Mouse (Mus musculus) kidney, postnatal 4 days (tissue): ENCODE results near the gene Galt.
"Not testable (repeated sequence)": the region's sequence is repeated elsewhere in the genome, so short reads cannot be mapped to it uniquely, and the experiment has no call there.

ENCODE experiments used
- DNase-seq, 2 experiments: peaks; one replicate each; pipeline ENCODE4 v3.0.0; 2021; ENCODE audit warnings: mixed read lengths in 2 of 2

The Galt gene

GRCm38 (mm10) chr4:41740380-41741157 lies 14.5 kb upstream of the Galt start:
- peak in 1 of 2 experiments; percentile 41 for DNase-seq

- DNase-seq: peak; percentile 90 to 95
Measured at GRCm38 (mm10) chr4:41741158-41741560, 13.9 kb upstream of the Galt start.

- DNase-seq: no peak
Measured at GRCm38 (mm10) chr4:41744131-41744530, 10.9 kb upstream of the Galt start.

- DNase-seq: no peak
Measured at GRCm38 (mm10) chr4:41745021-41745420, 10.0 kb upstream of the Galt start.

- peak; percentile 90 to 94 for DNase-seq
Measured at GRCm38 (mm10) chr4:41755338-41756305, 594 bp downstream of the Galt start, which contains the start of gene Sigmar1. Gene Sigmar1 (minus strand): TSS chr4:41756157.

GRCm38 (mm10) chr4:41756440-41756839 lies 1.4 kb downstream of the Galt start:
- DNase-seq: no peak

GRCm38 (mm10) chr4:41757321-41757720 lies 2.3 kb downstream of the Galt start:
- peak in 1 of 2 experiments; percentile 21 for DNase-seq

GRCm38 (mm10) chr4:41758021-41758420 lies 3.0 kb downstream of the Galt start:
- DNase-seq: peak in 1 of 2 experiments; percentile 57

GRCm38 (mm10) chr4:41758701-41759100 lies 3.7 kb downstream of the Galt start:
- no peak for DNase-seq

GRCm38 (mm10) chr4:41759206-41759605 lies 4.2 kb downstream of the Galt start:
- peak; percentile 75 to 84 for DNase-seq

GRCm38 (mm10) chr4:41759656-41760287 lies 4.7 kb downstream of the Galt start:
- DNase-seq: peak in 1 of 2 experiments; percentile 37

GRCm38 (mm10) chr4:41760288-41760721 lies 5.3 kb downstream of the Galt start:
- DNase-seq: peak; percentile 94 to 96

- peak in 1 of 2 experiments; percentile 30 for DNase-seq
Measured at GRCm38 (mm10) chr4:41760911-41761310, 5.9 kb downstream of the Galt start.

- DNase-seq: no peak
Measured at GRCm38 (mm10) chr4:41761680-41762079, 6.7 kb downstream of the Galt start.

GRCm38 (mm10) chr4:41762099-41762687 lies 7.2 kb downstream of the Galt start:
- DNase-seq: peak; percentile 76 to 81

GRCm38 (mm10) chr4:41762688-41763114 lies 7.7 kb downstream of the Galt start:
- peak; percentile 72 to 78 for DNase-seq

GRCm38 (mm10) chr4:41763176-41763575 lies 8.1 kb downstream of the Galt start:
- not testable (repeated sequence) for DNase-seq

GRCm38 (mm10) chr4:41767301-41767700 lies 12.3 kb downstream of the Galt start:
- not testable (repeated sequence) for DNase-seq

GRCm38 (mm10) chr4:41772946-41773345 lies 17.9 kb downstream of the Galt start:
- DNase-seq: peak; percentile 34 to 50

GRCm38 (mm10) chr4:41773502-41773901 lies 18.5 kb downstream of the Galt start:
- peak; percentile 82 to 90 for DNase-seq

- peak; percentile 87 to 91 for DNase-seq
Measured at GRCm38 (mm10) chr4:41774002-41774401, 19.0 kb downstream of the Galt start, which contains the start of gene Ccl27a. Gene Ccl27a (minus strand): TSS chr4:41774247.

- peak in 1 of 2 experiments; percentile 20 for DNase-seq
Measured at GRCm38 (mm10) chr4:41774506-41774905, 19.5 kb downstream of the Galt start.
